Mouse (Mus musculus) hindbrain, embryonic 13.5 days (tissue): ENCODE results near the gene Capn15. TPM values are rescaled to one million over a fixed set of nuclear protein-coding genes. Genes with fewer than 3 reads are reported as not detected.
A peak's percentile ranks its signal among the peaks of the same experiment; 100 is the strongest.

Source experiments
- ATAC-seq: fragments of 200-750 bp; cut with Nextera tagmentation; 2 replicates; pipeline ENCODE4 v1.8.0; 2017; ENCODE audit warnings: moderate TSS enrichment; ENCODE audit not compliant: low FRiP score
- H3K27ac ChIP-seq: fragments of 300-500 bp; sonication (generic); 2 replicates; pipeline ENCODE4 v1.5.1; 2015; ENCODE audit warnings: inconsistent platforms, mild to moderate bottlenecking, moderate library complexity
- H3K27me3 ChIP-seq: fragments of 300-500 bp; sonication (generic); 2 replicates; pipeline ENCODE4 v1.6.1; 2015; ENCODE audit warnings: mild to moderate bottlenecking, inconsistent platforms
- H3K36me3 ChIP-seq: fragments of 300-500 bp; sonication (generic); 2 replicates; pipeline ENCODE4 v1.6.1; 2015; ENCODE audit warnings: mild to moderate bottlenecking, inconsistent platforms
- H3K4me1 ChIP-seq: fragments of 300-500 bp; sonication (generic); replicated peaks from 2 replicates; pipeline ENCODE4 v1.6.1; 2015; ENCODE audit warnings: inconsistent platforms
- H3K4me2 ChIP-seq: fragments of 300-500 bp; sonication (generic); 2 replicates; pipeline ENCODE4 v1.6.1; 2015; ENCODE audit warnings: inconsistent platforms, mild to moderate bottlenecking, moderate library complexity
- H3K4me3 ChIP-seq: fragments of 300-500 bp; sonication (generic); 2 replicates; pipeline ENCODE4 v1.5.1; 2015; ENCODE audit warnings: mild to moderate bottlenecking, inconsistent platforms
- H3K9ac ChIP-seq: fragments of 300-500 bp; sonication (generic); 2 replicates; pipeline ENCODE4 v1.6.1; 2015; ENCODE audit warnings: mild to moderate bottlenecking, inconsistent platforms
- H3K9me3 ChIP-seq: fragments of 300-500 bp; sonication (generic); 2 replicates; pipeline ENCODE4 v1.6.1; 2016; ENCODE audit warnings: inconsistent platforms
- WGBS: fragments of 180-500 bp; shearing (Covaris S2); methylation state at CpG from one replicate; pipeline ENCODE4 v1.1.7; 2015; 5-methylcytosine and 5-hydroxymethylcytosine counted together
- polyA plus RNA-seq: library from polyadenylated mRNA; unstranded; fragments of >200 nt; fragmentation: Nextera tagmentation; extraction: Ambion mirVana; gene quantifications from 2 replicates; pipeline ENCODE4 v1.2.1, GENCODE M21; 2015

The Capn15 gene
- polyA plus RNA-seq, 1 experiment from 2014 or later: 21.6 TPM

GRCm38 (mm10) chr17:25984556-25985305, 865 bp downstream of the Capn15 start:
- H3K4me2 ChIP-seq: peak overlapping the region; percentile 88
- H3K4me1 ChIP-seq: peaks cover 39% of the 10 kb centered on the region
- peak overlapping the region; percentile 90 for H3K4me3 ChIP-seq
- WGBS: 14% methylated on average over 17 of the region's 17 CpGs
- H3K27me3 ChIP-seq: no peaks in the 10 kb centered on the region
- no peaks in the 10 kb centered on the region for H3K9me3 ChIP-seq
- peaks cover 33% of the 10 kb centered on the region for H3K36me3 ChIP-seq
- peak overlapping the region; percentile 94 for H3K9ac ChIP-seq
- ATAC-seq: no peak
- peak overlapping the region; percentile 92 for H3K27ac ChIP-seq

GRCm38 (mm10) chr17:25984066-25984465, 1.5 kb downstream of the Capn15 start:
- H3K9me3 ChIP-seq: no peaks in the 10 kb centered on the region
- no peaks in the 10 kb centered on the region for H3K27me3 ChIP-seq
- no peak for ATAC-seq
- peaks cover 27% of the 10 kb centered on the region for H3K36me3 ChIP-seq
- H3K27ac ChIP-seq: no peak overlapping the region
- H3K4me1 ChIP-seq: peaks cover 39% of the 10 kb centered on the region
- 100% methylated on average over 1 of the region's 1 CpGs for WGBS
- peak overlapping the region; percentile 88 for H3K4me2 ChIP-seq
- peak overlapping the region; percentile 90 for H3K4me3 ChIP-seq
- peak overlapping the region; percentile 94 for H3K9ac ChIP-seq

- Histone ChIP-seq H3K27me3 (no peaks in the 10 kb centered on the region), H3K4me1 (peaks cover 39% of the 10 kb centered on the region), H3K9me3 (no peaks in the 10 kb centered on the region), H3K4me2 (no peak overlapping the region), H3K4me3 (no peak overlapping the region), H3K27ac (no peak overlapping the region), H3K9ac (no peak overlapping the region), H3K36me3 (peaks cover 15% of the 10 kb centered on the region)
- WGBS: 91% methylated on average over 3 of the region's 3 CpGs
- ATAC-seq: no peak
These were observed 2.7 kb downstream of the Capn15 start for GRCm38 (mm10) chr17:25982913-25983312.

GRCm38 (mm10) chr17:25980854-25981253, 4.7 kb downstream of the Capn15 start:
- no peaks in the 10 kb centered on the region for H3K27me3 ChIP-seq
- H3K4me1 ChIP-seq: peaks cover 33% of the 10 kb centered on the region
- no peak overlapping the region for H3K9ac ChIP-seq
- H3K27ac ChIP-seq: no peak overlapping the region
- H3K9me3 ChIP-seq: no peaks in the 10 kb centered on the region
- WGBS: 92% methylated on average over 5 of the region's 5 CpGs
- H3K4me2 ChIP-seq: no peak overlapping the region
- no peak overlapping the region for H3K4me3 ChIP-seq
- ATAC-seq: no peak
- H3K36me3 ChIP-seq: peaks cover 3% of the 10 kb centered on the region; the same call in 1 of the 2 replicates

GRCm38 (mm10) chr17:25979829-25980738, 5.5 kb downstream of the Capn15 start:
- Histone ChIP-seq H3K36me3 (peaks cover 3% of the 10 kb centered on the region; the same call in 1 of the 2 replicates), H3K4me3 (no peak overlapping the region), H3K4me1 (peaks cover 33% of the 10 kb centered on the region), H3K27me3 (no peaks in the 10 kb centered on the region), H3K4me2 (no peak overlapping the region), H3K9ac (no peak overlapping the region), H3K9me3 (no peaks in the 10 kb centered on the region), H3K27ac (no peak overlapping the region)
- 94% methylated on average over 5 of the region's 5 CpGs for WGBS
- ATAC-seq: no peak

GRCm38 (mm10) chr17:25970954-25971707, 14.5 kb downstream of the Capn15 start:
- ATAC-seq: no peak
- peaks cover 6% of the 10 kb centered on the region; the same call in 1 of the 2 replicates for H3K36me3 ChIP-seq
- H3K27ac ChIP-seq: no peak overlapping the region
- no peaks in the 10 kb centered on the region for H3K27me3 ChIP-seq
- H3K4me2 ChIP-seq: no peak overlapping the region
- H3K4me3 ChIP-seq: no peak overlapping the region
- H3K9me3 ChIP-seq: no peaks in the 10 kb centered on the region
- H3K4me1 ChIP-seq: peaks cover 10% of the 10 kb centered on the region; the same call in 1 of the 2 replicates
- H3K9ac ChIP-seq: no peak overlapping the region
- 87% methylated on average over 4 of the region's 4 CpGs for WGBS

GRCm38 (mm10) chr17:25970448-25970847, 15.1 kb downstream of the Capn15 start:
- peaks cover 6% of the 10 kb centered on the region; the same call in 1 of the 2 replicates for H3K36me3 ChIP-seq

GRCm38 (mm10) chr17:25968176-25968575, 17.4 kb downstream of the Capn15 start:
- H3K27ac ChIP-seq: no peak overlapping the region
- ATAC-seq: no peak
- no peak overlapping the region for H3K4me3 ChIP-seq
- no peak overlapping the region for H3K9ac ChIP-seq
- 86% methylated on average over 1 of the region's 1 CpGs for WGBS
- H3K9me3 ChIP-seq: no peaks in the 10 kb centered on the region
- H3K4me1 ChIP-seq: peaks cover 18% of the 10 kb centered on the region; the same call in 1 of the 2 replicates
- H3K36me3 ChIP-seq: peaks cover 23% of the 10 kb centered on the region
- no peak overlapping the region for H3K4me2 ChIP-seq
- H3K27me3 ChIP-seq: no peaks in the 10 kb centered on the region

More at GRCm38 (mm10) chr17:25970448-25970847, 15.1 kb downstream of the Capn15 start:
- H3K27me3 ChIP-seq: no peaks in the 10 kb centered on the region
- no peak overlapping the region for H3K4me3 ChIP-seq
- H3K4me1 ChIP-seq: peaks cover 10% of the 10 kb centered on the region; the same call in 1 of the 2 replicates
- WGBS: 89% methylated on average over 9 of the region's 9 CpGs
- no peak for ATAC-seq
- H3K9me3 ChIP-seq: no peaks in the 10 kb centered on the region
- H3K27ac ChIP-seq: no peak overlapping the region
- H3K9ac ChIP-seq: no peak overlapping the region
- H3K4me2 ChIP-seq: no peak overlapping the region

GRCm38 (mm10) chr17:25967652-25968051, 17.9 kb downstream of the Capn15 start:
- Histone ChIP-seq H3K9ac (no peak overlapping the region), H3K36me3 (peaks cover 28% of the 10 kb centered on the region), H3K4me3 (no peak overlapping the region), H3K4me2 (no peak overlapping the region), H3K27me3 (no peaks in the 10 kb centered on the region), H3K4me1 (peaks cover 18% of the 10 kb centered on the region; the same call in 1 of the 2 replicates), H3K9me3 (no peaks in the 10 kb centered on the region), H3K27ac (no peak overlapping the region)
- 70% methylated on average over 3 of the region's 3 CpGs for WGBS
- ATAC-seq: no peak

GRCm38 (mm10) chr17:25964271-25964670, 21.3 kb downstream of the Capn15 start:
- WGBS: 87% methylated on average over 7 of the region's 7 CpGs

GRCm38 (mm10) chr17:25962413-25962905, 23.1 kb downstream of the Capn15 start:
- H3K4me2 ChIP-seq: no peak overlapping the region
- no peak overlapping the region; the same call in 1 of the 2 replicates for H3K9ac ChIP-seq
- H3K36me3 ChIP-seq: peaks cover 69% of the 10 kb centered on the region
- H3K4me1 ChIP-seq: peaks cover 14% of the 10 kb centered on the region; the same call in 1 of the 2 replicates
- ATAC-seq: no peak
- no peak overlapping the region for H3K27ac ChIP-seq
- H3K27me3 ChIP-seq: no peaks in the 10 kb centered on the region
- WGBS: 93% methylated on average over 7 of the region's 7 CpGs
- H3K4me3 ChIP-seq: no peak overlapping the region
- H3K9me3 ChIP-seq: no peaks in the 10 kb centered on the region

More at GRCm38 (mm10) chr17:25964271-25964670, 21.3 kb downstream of the Capn15 start:
- Histone ChIP-seq H3K27me3 (no peaks in the 10 kb centered on the region), H3K9me3 (no peaks in the 10 kb centered on the region), H3K36me3 (peaks cover 52% of the 10 kb centered on the region), H3K9ac (no peak overlapping the region; the same call in 1 of the 2 replicates), H3K4me2 (no peak overlapping the region), H3K4me1 (peaks cover 18% of the 10 kb centered on the region; the same call in 1 of the 2 replicates), H3K27ac (no peak overlapping the region), H3K4me3 (no peak overlapping the region)
- no peak for ATAC-seq
